Mouse (Mus musculus): ENCODE data around the gene Abcc6.

Abcc6 gene

GRCm38 (mm10) chr7:45928626-45929295 is 101.3 kb downstream of the Abcc6 start:
- no peak for DNase-seq

GRCm38 (mm10) chr7:45924429-45924816 is 105.7 kb downstream of the Abcc6 start:
- no peak for DNase-seq

DNA sequence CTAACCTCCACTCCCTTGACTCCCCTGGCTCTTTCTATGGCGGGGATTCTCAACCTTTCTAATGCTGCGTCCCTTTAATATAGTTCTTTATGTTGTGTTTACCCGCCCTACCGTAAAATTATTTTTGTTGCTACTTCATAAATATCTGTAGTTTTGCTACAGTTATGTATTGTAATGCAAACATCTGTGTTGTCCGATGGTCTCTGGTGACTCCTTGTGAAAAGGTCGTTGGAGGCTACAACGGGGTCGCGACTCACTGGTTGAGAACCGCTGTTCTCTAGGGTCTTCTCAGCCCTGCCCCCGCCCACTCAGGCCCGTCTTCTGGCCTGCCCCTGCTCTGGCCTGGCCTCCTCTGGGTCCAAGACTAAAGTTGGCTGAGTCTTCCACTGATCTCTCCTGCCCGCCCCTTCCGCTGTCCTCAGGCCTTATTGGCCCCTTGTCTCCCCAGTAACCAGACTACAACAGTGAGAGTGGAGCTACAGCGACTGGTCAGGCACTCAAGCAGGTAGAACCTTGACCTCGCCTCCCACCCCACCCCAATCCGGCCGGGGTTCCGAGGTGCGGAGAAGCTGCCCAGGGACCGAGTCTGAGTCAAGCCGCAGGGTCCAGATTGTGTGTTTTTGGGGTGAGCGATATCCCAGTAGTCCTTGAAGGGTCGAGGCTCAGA is 106.2 kb downstream of the Abcc6 start, which contains the start of gene Ccdc114:
Gene Ccdc114 (plus strand): TSS at position 311 of the 667 bp plus-strand sequence.
- DNase-seq, result peak; percentile 42

DNA sequence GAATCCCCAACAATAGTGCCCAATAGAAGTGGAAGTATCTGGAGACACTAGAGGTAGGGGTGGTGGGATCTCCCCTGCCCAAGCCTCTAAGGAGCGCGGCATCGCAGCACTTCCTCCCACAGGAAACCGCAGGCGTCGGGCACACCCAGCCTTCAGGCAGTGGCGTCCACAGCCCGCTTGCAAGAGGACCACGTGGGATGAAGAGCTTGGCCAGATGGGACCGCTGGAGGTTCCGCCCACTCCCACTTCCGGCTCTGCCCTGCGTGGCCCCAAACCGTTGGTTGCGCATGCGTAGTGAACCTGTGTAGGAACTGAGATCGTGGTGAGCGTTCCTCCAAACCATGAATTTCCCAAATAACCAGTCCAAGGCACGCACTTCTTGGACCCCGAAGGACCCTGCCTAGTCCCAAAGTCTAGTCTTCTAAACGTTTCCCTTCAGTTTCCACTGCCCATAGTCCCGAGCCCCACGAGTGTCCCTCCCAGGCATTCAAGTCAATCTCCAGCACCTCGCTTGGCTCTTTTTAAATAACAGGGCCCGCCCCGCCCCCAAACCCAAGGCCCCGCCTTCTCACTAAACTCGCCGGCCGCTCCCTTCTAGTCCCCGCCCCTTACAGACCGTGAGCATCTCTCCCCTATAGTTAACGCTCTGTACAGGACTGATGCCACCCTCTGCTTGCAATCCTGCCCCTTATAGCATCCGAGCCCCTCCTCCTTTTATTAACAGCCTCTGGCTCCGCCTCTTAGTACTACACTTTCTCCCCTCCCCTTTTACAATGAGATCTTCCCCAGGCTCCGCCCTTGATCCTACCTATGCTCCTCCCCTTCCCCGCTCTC is 107.0 kb downstream of the Abcc6 start:
- DNase-seq, result peak; percentile 92

DNA sequence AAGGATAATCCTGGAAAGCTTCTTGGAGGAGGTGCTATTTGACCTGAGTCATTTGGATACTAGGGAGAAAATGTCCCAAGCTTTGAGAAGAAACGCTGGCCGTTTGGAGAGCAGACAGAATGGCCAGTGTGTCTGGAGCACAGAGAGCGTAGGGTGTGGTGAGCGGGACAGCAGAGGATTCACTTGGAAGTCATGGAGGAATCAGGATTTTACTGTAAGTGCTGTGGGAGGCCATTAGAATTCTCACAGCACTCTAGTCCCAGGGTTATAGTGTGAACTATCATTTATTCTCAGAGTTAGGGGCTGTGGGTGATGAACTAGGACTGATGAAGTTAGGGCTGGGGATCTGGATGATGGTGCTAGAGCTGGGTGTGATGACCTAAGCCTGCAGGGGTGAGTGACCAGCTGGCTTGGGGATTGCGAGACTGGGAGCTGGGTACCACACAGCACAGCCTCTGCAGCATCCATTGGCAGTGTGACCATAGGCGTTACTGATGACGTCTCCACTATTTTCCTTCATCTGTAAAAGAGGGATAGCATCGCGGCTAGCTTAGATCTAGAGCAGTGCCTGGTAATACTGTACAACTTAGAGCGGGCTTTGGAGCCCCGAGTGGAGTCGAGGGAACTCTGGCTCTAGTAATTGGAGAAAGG is 108.0 kb downstream of the Abcc6 start:
- DNase-seq, result no peak

DNA sequence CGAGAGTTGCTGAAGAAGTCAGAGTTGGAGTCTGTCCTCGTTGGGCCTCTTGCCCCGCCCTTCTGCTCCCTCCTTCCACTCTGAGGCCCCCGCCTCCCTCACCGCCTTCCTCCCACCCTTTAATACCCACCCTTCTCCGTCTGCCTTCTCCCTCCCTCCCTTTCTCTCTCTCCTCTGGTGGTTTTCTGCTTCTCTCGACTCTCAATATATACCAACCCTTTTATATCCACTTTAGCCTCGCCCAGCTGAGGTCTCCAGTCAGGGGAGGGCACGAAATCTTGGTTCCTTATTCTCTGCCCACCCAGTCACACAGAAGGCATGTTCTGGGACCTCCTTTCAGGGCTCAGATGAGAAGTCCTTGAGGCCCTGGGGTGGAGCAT is 108.9 kb downstream of the Abcc6 start, which contains the start of gene Emp3:
Gene Emp3 (minus strand): TSS at position 163 of the 380 bp plus-strand sequence.
- no peak for DNase-seq

DNA sequence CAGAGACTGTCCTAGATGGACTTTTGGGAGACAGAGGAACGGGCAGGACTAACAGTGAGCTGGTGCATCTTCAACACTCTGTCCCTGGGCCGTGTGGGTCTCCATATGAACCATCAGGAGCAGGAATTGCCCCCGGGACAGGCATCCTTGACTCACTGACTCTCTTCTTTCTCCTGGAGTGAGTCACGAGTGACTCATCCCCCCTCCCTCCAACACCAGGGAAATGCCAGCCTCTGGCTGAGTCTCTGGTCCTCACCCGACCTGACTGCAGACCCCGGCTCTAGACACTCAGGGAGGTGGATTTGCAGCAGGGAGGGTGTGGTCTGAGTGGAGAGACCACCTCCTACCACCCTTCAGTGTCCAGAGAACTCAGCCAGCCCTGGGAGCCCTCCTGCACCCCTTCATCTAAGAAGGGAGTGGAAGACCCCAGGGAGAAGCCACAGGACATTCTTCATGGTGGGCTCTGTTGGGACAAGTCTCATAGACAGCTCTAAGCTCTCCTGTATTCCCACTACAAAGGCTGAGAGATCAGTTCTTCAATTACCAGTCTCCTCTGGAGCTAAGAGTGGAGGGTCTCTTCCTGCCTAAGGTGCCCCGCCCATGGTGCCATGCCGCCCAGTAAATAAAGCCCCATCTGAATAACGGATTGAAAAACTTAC is 109.4 kb downstream of the Abcc6 start:
- DNase-seq, result no peak

GRCm38 (mm10) chr7:45919761-45920160 is 110.3 kb downstream of the Abcc6 start:
- DNase-seq, result no peak

- no peak for DNase-seq
These were observed 110.9 kb downstream of the Abcc6 start for GRCm38 (mm10) chr7:45919083-45919671.

DNA sequence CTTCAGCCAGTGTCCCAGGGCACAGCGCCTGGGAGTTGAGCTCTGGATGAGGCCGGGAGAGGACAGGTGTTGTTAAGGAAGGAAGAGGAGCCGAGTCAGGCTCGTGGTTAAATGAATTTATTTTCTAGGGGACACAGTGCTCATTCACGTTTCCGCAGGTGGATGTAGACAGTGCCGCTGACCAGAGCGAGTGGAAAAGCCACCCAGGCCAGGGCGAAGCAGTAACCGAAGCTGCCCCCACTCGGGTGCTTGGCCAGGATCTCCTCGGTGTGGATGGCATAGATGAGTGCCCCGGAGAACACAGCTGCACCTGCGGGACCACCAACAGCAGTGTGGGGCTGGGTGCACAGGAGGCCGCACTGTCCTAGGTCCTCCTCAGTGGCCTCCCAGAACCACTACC is 112.2 kb downstream of the Abcc6 start:
- no peak for DNase-seq

Measured in right cerebral cortex, postnatal 14 days (tissue).